In the genomic region with DNA sequence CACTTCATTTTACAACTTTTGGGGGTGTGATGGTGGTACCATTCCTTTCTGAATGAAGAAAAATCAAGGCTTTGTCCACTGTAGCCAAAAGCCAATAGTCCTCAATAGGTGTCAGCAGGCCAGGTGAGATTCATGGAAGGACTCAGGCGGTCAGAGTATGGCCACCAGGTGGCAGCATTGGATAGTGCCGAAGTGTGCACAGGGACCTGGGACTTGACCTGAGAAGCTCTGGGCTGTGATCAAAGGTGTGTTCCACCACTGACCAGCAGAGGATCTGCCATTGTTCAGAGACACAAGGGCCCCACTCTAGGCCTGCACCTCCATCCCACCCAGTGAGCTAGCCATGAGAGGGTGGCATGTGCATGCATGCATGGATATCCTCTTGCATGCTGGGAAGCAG, we compare ENCODE assay signal across 9 mouse cellular contexts. TPM values are rescaled to one million over a fixed set of nuclear protein-coding genes. Genes with fewer than 3 reads are reported as not detected.
DNase-seq lines count a peak whose midpoint lies in the region; ATAC-seq and TF ChIP-seq lines count a peak whose summit lies in the region.
"Had no signal": no experiment of that assay in that cellular context is flagged by ENCODE, and none has a peak within 500 bp of the region (broad histone marks: within the 10 kb centered on the region; RNA-seq: fewer than 3 reads in every experiment).

No protein-coding gene starts in this region.

- no peaks in the 10 kb centered on the region for H3K9me3 ChIP-seq in G1E (replicated peaks)
- H3K9me3 ChIP-seq in heart, postnatal 0 days (replicated peaks; ENCODE audit: control insufficient read depth, low read length) = no peaks in the 10 kb centered on the region
- no peaks in the 10 kb centered on the region for H3K9me3 ChIP-seq in lung, embryonic 16.5 days (ENCODE audit: control insufficient read depth, low read length)

- peak; percentile 38 for TF ChIP-seq CTCF in G1E (IDR thresholded peaks at IDR 0.05; ENCODE audit: low read depth, low read length)
- TF ChIP-seq CTCF in heart, postnatal 0 days (IDR thresholded peaks at IDR 0.05; ENCODE audit: low read depth) = peak; percentile 84

- no peak overlapping the region for H3K4me2 ChIP-seq in heart, postnatal 0 days (ENCODE audit: low read depth, low read length)
- H3K4me2 ChIP-seq in lung, embryonic 16.5 days (ENCODE audit: low read depth, low read length) = no peak overlapping the region

- no peaks in the 10 kb centered on the region for H3K4me1 ChIP-seq in G1E (ENCODE audit: insufficient read depth, low read depth, low read length)
- no peaks in the 10 kb centered on the region for H3K4me1 ChIP-seq in heart, postnatal 0 days (ENCODE audit: control insufficient read depth, insufficient read depth)
- H3K4me1 ChIP-seq in lung, embryonic 16.5 days (replicated peaks; ENCODE audit: control insufficient read depth, insufficient read depth, low read length) = no peaks in the 10 kb centered on the region

- H3K4me3 ChIP-seq in G1E (ENCODE audit: low read depth, low read length) = no peak overlapping the region
- no peak overlapping the region for H3K4me3 ChIP-seq in heart, postnatal 0 days (ENCODE audit: low read depth, low read length)
- H3K4me3 ChIP-seq in lung, embryonic 16.5 days (ENCODE audit: low read length) = no peak overlapping the region

- no peak overlapping the region for H3K27ac ChIP-seq in heart, postnatal 0 days (ENCODE audit: low read depth)
- H3K27ac ChIP-seq in lung, embryonic 16.5 days (ENCODE audit: low read length) = no peak overlapping the region

- DNase-seq in 3T3-L1 (ENCODE audit: low read depth, low spot score) = peak; percentile 31
- no peak for DNase-seq in G1E (ENCODE audit: low spot score)
- peak; percentile 83 to 86 for DNase-seq in cerebellum, postnatal 14 days
- peak; percentile 13 for DNase-seq in heart, postnatal 0 days (ENCODE audit: low spot score)
- DNase-seq in layer of hippocampus, adult 8-10 months (ENCODE audit: low spot score in 2 of 2) = peak; percentile 25 to 49
- DNase-seq in right cerebral cortex, postnatal 4 days = peak; percentile 57
- DNase-seq in urinary bladder, postnatal 25 days (ENCODE audit: low spot score) = peak; percentile 69

- H3K36me3 ChIP-seq in G1E (replicated peaks) = no peaks in the 10 kb centered on the region
- H3K36me3 ChIP-seq in heart, postnatal 0 days (replicated peaks; ENCODE audit: control insufficient read depth, insufficient read depth, low read length) = no peaks in the 10 kb centered on the region
- H3K36me3 ChIP-seq in lung, embryonic 16.5 days (ENCODE audit: control insufficient read depth, insufficient read depth, low read length) = no peaks in the 10 kb centered on the region

- ATAC-seq in G1E (ENCODE audit: extremely low read depth, insufficient number of reproducible peaks, low FRiP score, poor library complexity, severe bottlenecking) = no peak
- ATAC-seq in heart, postnatal 0 days (ENCODE audit: insufficient read depth, low read depth) = peak; percentile 53; the same call in 1 of the 2 replicates
- peak; percentile 43; the same call in 1 of the 2 replicates for ATAC-seq in lung, embryonic 16.5 days (ENCODE audit: low read depth)

- TF ChIP-seq EP300 in heart, postnatal 0 days (IDR thresholded peaks at IDR 0.05; ENCODE audit: low read depth) = no peak

- WGBS in heart, postnatal 0 days = 10% methylated on average over 2 of the region's 2 CpGs
- WGBS in lung, embryonic 16.5 days = 3% methylated on average over 2 of the region's 2 CpGs

- no peaks in the 10 kb centered on the region for H3K27me3 ChIP-seq in G1E (ENCODE audit: insufficient read depth, low read length)
- 0 out of 2 replicates have a peak, but pooled peaks cover 3% of the 10 kb centered on the region for H3K27me3 ChIP-seq in heart, postnatal 0 days (ENCODE audit: control insufficient read depth, insufficient read depth, low read length)
- H3K27me3 ChIP-seq in lung, embryonic 16.5 days (ENCODE audit: control insufficient read depth, insufficient read depth, low read depth, low read length) = no peaks in the 10 kb centered on the region

- no peak overlapping the region for H3K9ac ChIP-seq in heart, postnatal 0 days (replicated peaks; ENCODE audit: low read depth, low read length)
- H3K9ac ChIP-seq in lung, embryonic 16.5 days (ENCODE audit: low read length) = no peak overlapping the region

RNA-seq across cellular contexts. Expression of gene Tmem92, which starts 2.7 kb away (rescaled TPM):
- total RNA-seq in G1E (2014; fragmentation: Nextera tagmentation) (not detected in 2 replicates), G1E (2017) (0.16 TPM in 1 of 2 replicates, not detected in the other)
- not detected in 2 replicates for polyA plus RNA-seq in G1E (2012)
- total RNA-seq in heart, postnatal 0 days (2014; rRNA removed; ENCODE audit: low replicate concordance) = not detected in 2 replicates
- not detected in 2 replicates for polyA plus RNA-seq in heart, postnatal 0 days (2015; fragmentation: Nextera tagmentation; extraction: Ambion mirVana)
- not detected for total RNA-seq in layer of hippocampus, adult 8-10 months (2022)
- polyA plus RNA-seq in lung, embryonic 16.5 days (2015; fragmentation: Nextera tagmentation; extraction: Ambion mirVana) = not detected in 2 replicates
- total RNA-seq: gastrocnemius, adult 8-10 months had no signal

RNA-seq across cellular contexts. Expression of gene Cdc34b, which starts 43.7 kb away (rescaled TPM):
- not detected in 2 replicates for total RNA-seq in G1E (2014; fragmentation: Nextera tagmentation)
- 0.27 TPM in 1 of 2 replicates, not detected in the other for total RNA-seq in G1E (2017)
- 0.13 TPM in 1 of 2 replicates, not detected in the other for polyA plus RNA-seq in G1E (2012)
- not detected in 2 replicates for total RNA-seq in heart, postnatal 0 days (2014; rRNA removed; ENCODE audit: low replicate concordance)
- polyA plus RNA-seq in heart, postnatal 0 days (2015; fragmentation: Nextera tagmentation; extraction: Ambion mirVana) = 0.12 TPM in 1 of 2 replicates, not detected in the other
- not detected for total RNA-seq in layer of hippocampus, adult 8-10 months (2022)
- polyA plus RNA-seq in lung, embryonic 16.5 days (2015; fragmentation: Nextera tagmentation; extraction: Ambion mirVana) = 0.46 TPM in 1 of 2 replicates, not detected in the other
